Mouse (Mus musculus): Measurements from ENCODE around the gene Atg9b. TPM values are rescaled to one million over a fixed set of nuclear protein-coding genes. Genes with fewer than 3 reads are reported as not detected.
A peak's percentile ranks its signal among the peaks of the same experiment; 100 is the strongest.

The Atg9b gene
- total and polyA plus RNA-seq, 3 experiments = 0.89 to 2.2 (median 1.1) TPM

DNA sequence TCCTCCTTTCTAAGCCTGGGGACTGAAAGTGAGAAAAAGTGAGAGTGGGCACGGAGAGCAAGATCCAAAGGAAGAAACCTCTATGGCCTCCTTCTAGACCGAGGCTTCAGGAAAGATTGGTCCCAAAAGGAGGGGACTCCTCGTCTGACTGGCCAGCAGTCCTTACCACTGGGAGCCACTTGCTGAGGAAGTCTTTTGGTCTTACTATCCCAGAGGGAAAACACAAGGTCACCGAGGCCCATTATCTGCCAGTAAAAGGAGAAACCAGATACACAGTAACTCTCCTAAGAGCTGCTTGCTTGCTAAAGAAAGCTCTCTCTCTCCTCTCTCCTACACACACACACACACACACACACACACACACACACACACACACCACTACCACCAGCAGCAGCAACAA lies 38.6 kb downstream of the Atg9b start:
- intact Hi-C loops (cut with DNase I) = loop anchor here (2.0 kb wide), 1 partner anchor 17 kb away; no protein-coding TSS in a partner anchor
- Histone ChIP-seq H3K27me3 (ENCODE audit: control insufficient read depth, insufficient read depth, low read length) (no peaks in the 10 kb centered on the region; the same call in 1 of the 2 replicates), H3K36me3 (ENCODE audit: control insufficient read depth, insufficient read depth, low read length) (no peaks in the 10 kb centered on the region; the same call in 1 of the 2 replicates), H3K79me2 (replicated peaks; ENCODE audit: control insufficient read depth, insufficient read depth, low read length) (no peaks in the 10 kb centered on the region), H3K9ac (ENCODE audit: low read depth, low read length) (no peak overlapping the region), H3K27ac (peak overlapping the region; percentile 92; the same call in 1 of the 2 replicates), H3K4me1 (ENCODE audit: control insufficient read depth, insufficient read depth, low read length) (peaks cover 6% of the 10 kb centered on the region), H3K4me3 (no peak overlapping the region)
- 36% methylated on average over 4 of the region's 4 CpGs for WGBS
- DNase-seq = no peak
- TF ChIP-seq EP300 (IDR thresholded peaks at IDR 0.05; ENCODE audit: insufficient read depth, low read depth, low read length) (no peak), POLR2A (IDR thresholded peaks at IDR 0.05; ENCODE audit: insufficient read depth, low read depth, low read length) (no peak), CTCF (IDR thresholded peaks at IDR 0.05) (no peak)

DNA sequence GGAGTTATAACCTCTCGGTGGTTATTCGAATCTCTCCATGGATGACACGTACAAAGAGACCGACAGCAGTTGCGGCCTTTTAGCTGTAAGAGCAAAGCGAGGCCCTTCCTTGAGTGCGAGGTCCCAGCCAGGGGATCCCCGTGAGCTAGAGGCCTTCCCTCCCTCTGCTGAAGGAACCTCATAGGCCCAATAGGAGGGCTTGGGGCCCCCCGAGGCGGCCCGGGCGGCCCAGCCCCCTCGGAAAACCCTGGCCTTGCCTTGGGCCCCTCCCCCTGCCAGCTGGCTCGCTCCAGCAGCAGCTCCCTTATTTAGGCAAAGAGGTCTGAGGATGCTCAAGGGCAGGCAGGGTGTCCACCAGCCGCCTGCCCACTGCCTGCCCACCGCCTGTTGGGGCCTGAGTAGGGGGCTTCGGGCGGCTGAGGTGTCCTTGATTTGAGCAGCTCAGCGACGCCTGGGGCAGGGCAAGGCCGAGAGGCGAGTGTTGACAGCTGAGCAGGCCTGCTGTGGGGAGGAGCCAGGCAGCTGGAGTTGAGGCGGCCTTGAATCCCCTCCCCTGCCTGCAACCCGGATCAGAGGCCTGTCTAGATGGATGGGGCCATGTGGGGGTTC lies 39.6 kb downstream of the Atg9b start:
- peak overlapping the region; percentile 66; the same call in 1 of the 2 replicates for H3K4me3 ChIP-seq
- intact Hi-C loops (cut with DNase I) = loop anchor here (2.0 kb wide), 1 partner anchor 16 kb away; no protein-coding TSS in a partner anchor
- 15% methylated on average over 24 of the region's 24 CpGs for WGBS
- no peak for TF ChIP-seq EP300 (IDR thresholded peaks at IDR 0.05; ENCODE audit: insufficient read depth, low read depth, low read length)
- TF ChIP-seq POLR2A (IDR thresholded peaks at IDR 0.05; ENCODE audit: insufficient read depth, low read depth, low read length) = peak; percentile 16; the same call in 1 of the 2 replicates
- peaks cover 6% of the 10 kb centered on the region for H3K4me1 ChIP-seq (ENCODE audit: control insufficient read depth, insufficient read depth, low read length)
- H3K79me2 ChIP-seq (replicated peaks; ENCODE audit: control insufficient read depth, insufficient read depth, low read length) = no peaks in the 10 kb centered on the region
- no peaks in the 10 kb centered on the region; the same call in 1 of the 2 replicates for H3K27me3 ChIP-seq (ENCODE audit: control insufficient read depth, insufficient read depth, low read length)
- no peaks in the 10 kb centered on the region; the same call in 1 of the 2 replicates for H3K36me3 ChIP-seq (ENCODE audit: control insufficient read depth, insufficient read depth, low read length)
- peak; percentile 71 to 74 for DNase-seq
- peak overlapping the region; percentile 92 for H3K27ac ChIP-seq
- H3K9ac ChIP-seq (ENCODE audit: low read depth, low read length) = peak overlapping the region; percentile 57

DNA sequence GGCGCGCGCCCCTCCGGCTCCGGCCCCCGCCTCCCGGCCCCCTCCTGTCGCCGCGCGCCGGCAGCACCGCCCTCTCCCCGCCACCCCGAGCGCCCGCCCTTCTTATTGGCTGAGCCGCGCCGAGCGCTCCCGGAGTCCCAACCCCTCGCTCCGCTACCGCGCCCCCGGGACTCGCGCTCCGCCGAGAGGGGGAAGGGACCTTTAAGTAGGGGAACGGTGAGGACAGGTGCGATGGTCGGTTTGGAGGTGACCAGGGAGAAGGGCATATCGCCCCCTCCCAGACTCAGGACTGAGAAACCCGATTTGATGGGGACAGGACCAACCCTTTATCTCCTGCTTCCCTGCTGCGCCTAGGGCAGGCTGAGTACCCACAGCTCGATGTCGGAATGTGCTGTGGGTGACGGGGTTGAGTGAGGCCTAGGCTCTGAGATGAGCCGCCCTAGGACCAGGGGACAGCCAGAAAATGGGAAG lies 40.2 kb downstream of the Atg9b start:
- Histone ChIP-seq H3K27me3 (ENCODE audit: control insufficient read depth, insufficient read depth, low read length) (no peaks in the 10 kb centered on the region; the same call in 1 of the 2 replicates), H3K9ac (ENCODE audit: low read depth, low read length) (peak overlapping the region; percentile 72), H3K27ac (peak overlapping the region; percentile 92), H3K4me3 (peak overlapping the region; percentile 66), H3K36me3 (ENCODE audit: control insufficient read depth, insufficient read depth, low read length) (no peaks in the 10 kb centered on the region; the same call in 1 of the 2 replicates), H3K4me1 (ENCODE audit: control insufficient read depth, insufficient read depth, low read length) (peaks cover 6% of the 10 kb centered on the region), H3K79me2 (replicated peaks; ENCODE audit: control insufficient read depth, insufficient read depth, low read length) (no peaks in the 10 kb centered on the region)
- TF ChIP-seq POLR2A (IDR thresholded peaks at IDR 0.05; ENCODE audit: insufficient read depth, low read depth, low read length) (peak; percentile 80), CTCF (IDR thresholded peaks at IDR 0.05) (no peak), EP300 (IDR thresholded peaks at IDR 0.05; ENCODE audit: insufficient read depth, low read depth, low read length) (peak; percentile 49; the same call in 1 of the 2 replicates)
- intact Hi-C loops (cut with DNase I) = loop anchor here (2.0 kb wide), 1 partner anchor 15 kb away; no protein-coding TSS in a partner anchor
- peak; percentile 85 to 88 for DNase-seq
- under 1% methylated on average over 30 of the region's 41 CpGs for WGBS

DNA sequence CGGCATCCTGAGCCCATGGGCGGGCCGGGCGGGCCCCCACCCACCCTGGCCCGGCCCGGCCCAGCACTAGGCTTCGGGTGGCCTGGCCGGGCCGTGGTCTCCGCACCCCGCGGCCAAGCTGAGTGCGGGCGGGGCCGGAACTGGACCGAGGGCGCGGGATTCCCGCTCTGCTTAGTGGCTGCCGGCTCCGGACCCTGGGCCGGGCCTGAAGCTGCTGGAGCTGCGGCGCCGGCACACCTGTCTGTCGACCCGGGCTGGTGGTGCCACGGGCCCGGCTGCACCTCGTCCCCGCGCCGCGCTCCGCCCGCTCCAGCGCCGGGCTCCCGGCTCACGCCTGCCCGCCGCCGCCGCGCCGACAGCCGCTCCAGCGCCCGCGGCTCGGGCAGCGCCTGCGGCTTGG lies 40.7 kb downstream of the Atg9b start, which contains the start of gene Kcnh2:
Kcnh2 (minus strand) TSS at position 327 of the 400 bp plus-strand sequence.
- Histone ChIP-seq H3K9ac (ENCODE audit: low read depth, low read length) (peak within 1 kb of the TSS; percentile 72), H3K36me3 (ENCODE audit: control insufficient read depth, insufficient read depth, low read length) (no peaks in the 10 kb centered on the region; the same call in 1 of the 2 replicates), H3K4me1 (ENCODE audit: control insufficient read depth, insufficient read depth, low read length) (peaks cover 6% of the 10 kb centered on the region), H3K4me3 (peak within 1 kb of the TSS; percentile 66), H3K27me3 (ENCODE audit: control insufficient read depth, insufficient read depth, low read length) (no peaks in the 10 kb centered on the region; the same call in 1 of the 2 replicates), H3K79me2 (replicated peaks; ENCODE audit: control insufficient read depth, insufficient read depth, low read length) (no peaks in the 10 kb centered on the region), H3K27ac (peak within 1 kb of the TSS; percentile 92)
- intact Hi-C loops (cut with DNase I) = no loop called here
- no peak for DNase-seq
- TF ChIP-seq CTCF (IDR thresholded peaks at IDR 0.05) (no peak), POLR2A (IDR thresholded peaks at IDR 0.05; ENCODE audit: insufficient read depth, low read depth, low read length) (no peak), EP300 (IDR thresholded peaks at IDR 0.05; ENCODE audit: insufficient read depth, low read depth, low read length) (no peak)
- 1% methylated on average over 42 of the region's 53 CpGs for WGBS

DNA sequence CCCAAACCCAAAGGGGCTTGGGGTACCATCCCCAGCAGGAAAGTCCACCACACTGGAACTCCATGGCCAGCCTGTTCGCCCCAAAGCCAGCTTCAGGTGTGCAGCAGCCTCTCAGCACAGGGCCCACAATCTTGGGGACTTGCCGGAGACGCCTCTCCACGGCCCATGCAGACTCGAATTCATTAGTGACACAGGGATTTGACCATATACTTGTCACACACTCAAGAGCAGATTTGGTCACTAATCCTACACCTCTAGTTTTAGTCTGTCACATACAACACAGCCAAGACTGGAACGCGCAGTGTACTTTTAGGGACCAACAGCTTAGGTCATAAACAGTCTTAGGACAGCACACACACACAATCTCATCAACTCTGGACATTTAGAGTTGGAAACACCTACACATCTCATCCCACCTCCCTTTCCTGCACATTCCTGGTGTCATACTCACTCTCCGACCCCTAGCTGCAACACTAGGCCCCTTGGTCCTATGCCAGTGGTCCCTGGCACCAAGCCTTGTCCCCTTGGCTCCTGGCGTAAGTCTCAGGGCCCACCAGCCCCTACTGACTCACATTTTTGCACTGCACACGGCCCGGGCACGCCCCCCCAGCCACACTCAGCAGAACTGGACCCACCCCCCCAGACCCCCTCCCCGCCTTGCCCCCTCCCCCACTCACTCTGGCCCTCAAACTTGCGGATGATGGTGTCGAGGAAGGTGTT lies 41.3 kb downstream of the Atg9b start:
- 49% methylated on average over 12 of the region's 15 CpGs for WGBS

More for the DNA sequence above, 41.3 kb downstream of the Atg9b start:
- Histone ChIP-seq H3K4me1 (ENCODE audit: control insufficient read depth, insufficient read depth, low read length) (peaks cover 6% of the 10 kb centered on the region), H3K79me2 (replicated peaks; ENCODE audit: control insufficient read depth, insufficient read depth, low read length) (no peaks in the 10 kb centered on the region), H3K27ac (peak overlapping the region; percentile 83), H3K9ac (ENCODE audit: low read depth, low read length) (peak overlapping the region; percentile 72), H3K4me3 (peak overlapping the region; percentile 66), H3K27me3 (ENCODE audit: control insufficient read depth, insufficient read depth, low read length) (no peaks in the 10 kb centered on the region; the same call in 1 of the 2 replicates), H3K36me3 (ENCODE audit: control insufficient read depth, insufficient read depth, low read length) (no peaks in the 10 kb centered on the region; the same call in 1 of the 2 replicates)
- intact Hi-C loops (cut with DNase I) = no loop called here
- DNase-seq = peak in 1 of 2 experiments; percentile 42
- TF ChIP-seq EP300 (IDR thresholded peaks at IDR 0.05; ENCODE audit: insufficient read depth, low read depth, low read length) = no peak
- TF ChIP-seq POLR2A (IDR thresholded peaks at IDR 0.05; ENCODE audit: insufficient read depth, low read depth, low read length) = no peak
- TF ChIP-seq CTCF (IDR thresholded peaks at IDR 0.05) = no peak
